Mouse (Mus musculus) large intestine, adult 2 months (tissue): Measurements from ENCODE around the gene Hecw2. TPM values are rescaled to one million over a fixed set of nuclear protein-coding genes. Genes with fewer than 3 reads are reported as not detected.

Experiments
- DNase-seq: peaks from one replicate; pipeline ENCODE4 v3.0.0-alpha.2; 2012; ENCODE audit warnings: low read depth, low spot score
- WGBS: fragments of 180-500 bp; shearing (Covaris S2); methylation state at CpG from one replicate; pipeline ENCODE4 v1.1.7; 2018; 5-methylcytosine and 5-hydroxymethylcytosine counted together
- polyA plus RNA-seq: library from polyadenylated mRNA; depleted of rRNA; stranded (reverse); fragments of >200 nt; gene quantifications from 2 replicates; pipeline ENCODE4 v1.2.3, GENCODE M21; 2012

Hecw2 gene
- polyA plus RNA-seq, 1 experiment, result 0.24 TPM

DNA sequence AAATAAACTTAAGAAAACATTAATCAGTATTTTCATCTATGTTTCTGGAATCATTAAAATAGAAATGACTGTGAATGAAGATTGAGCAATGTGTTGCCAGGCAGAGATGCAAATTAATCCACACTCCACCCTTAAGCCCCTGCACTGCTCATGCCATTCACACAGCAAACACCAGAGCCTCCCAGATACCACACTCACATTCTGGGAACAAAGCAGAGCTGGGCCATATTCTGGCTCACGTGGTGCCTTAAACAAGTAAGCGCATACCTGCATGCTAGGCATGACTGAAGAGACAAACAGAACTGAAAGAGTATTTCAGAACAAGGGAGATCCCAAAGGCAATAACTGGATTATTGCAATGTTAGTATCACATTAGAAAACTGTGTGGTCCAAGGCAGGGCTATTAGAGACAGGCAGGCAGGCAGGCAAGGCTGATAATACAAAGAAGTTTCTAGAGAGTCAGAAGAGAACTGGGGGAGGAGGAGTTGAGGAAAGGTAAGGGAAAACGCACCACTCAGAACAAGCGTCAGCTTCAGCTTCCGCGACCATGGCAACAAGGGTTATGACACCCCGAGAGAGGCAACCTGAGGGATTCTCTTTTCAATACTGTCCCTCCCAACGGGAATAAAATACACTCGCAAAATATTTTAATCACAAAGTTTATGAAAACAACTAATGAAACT, 75.2 kb downstream of the Hecw2 start:
- 59% methylated on average over 9 of the region's 9 CpGs for WGBS
- no peak for DNase-seq

DNA sequence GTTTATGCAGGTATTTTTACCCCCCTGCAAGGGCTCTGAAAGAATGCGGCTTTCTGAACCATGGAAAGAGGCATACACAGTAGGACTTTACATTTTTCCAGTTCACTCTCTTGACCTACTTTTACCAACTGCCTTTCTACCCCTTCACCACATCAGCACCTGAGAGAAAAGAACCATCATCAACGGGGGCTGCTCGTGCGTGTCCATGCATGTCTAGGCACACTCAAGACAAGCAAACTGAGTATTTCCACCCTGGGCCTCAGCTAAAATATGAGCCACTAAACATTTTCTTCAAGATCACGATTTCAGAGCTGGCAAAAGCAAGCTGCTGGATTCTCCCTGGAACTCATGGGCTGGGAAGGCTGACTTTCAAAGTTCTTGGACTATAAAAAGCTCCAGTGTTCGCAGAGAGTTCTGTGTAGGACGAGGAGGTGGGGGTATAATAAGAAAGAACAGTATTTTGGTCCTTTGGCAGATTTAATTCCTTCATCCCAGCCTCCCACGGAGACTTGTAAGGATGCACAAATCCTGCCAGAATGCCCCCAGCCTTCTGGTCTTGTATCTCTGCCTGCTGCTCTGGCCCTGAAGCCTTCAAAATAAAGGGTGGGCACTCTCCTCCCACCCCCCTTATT, 76.5 kb downstream of the Hecw2 start:
- WGBS, result 67% methylated on average over 8 of the region's 8 CpGs
- DNase-seq, result no peak

- WGBS, result 78% methylated on average over 8 of the region's 8 CpGs
Measured at GRCm38 (mm10) chr1:54110920-54111605, 83.9 kb downstream of the Hecw2 start.

DNA sequence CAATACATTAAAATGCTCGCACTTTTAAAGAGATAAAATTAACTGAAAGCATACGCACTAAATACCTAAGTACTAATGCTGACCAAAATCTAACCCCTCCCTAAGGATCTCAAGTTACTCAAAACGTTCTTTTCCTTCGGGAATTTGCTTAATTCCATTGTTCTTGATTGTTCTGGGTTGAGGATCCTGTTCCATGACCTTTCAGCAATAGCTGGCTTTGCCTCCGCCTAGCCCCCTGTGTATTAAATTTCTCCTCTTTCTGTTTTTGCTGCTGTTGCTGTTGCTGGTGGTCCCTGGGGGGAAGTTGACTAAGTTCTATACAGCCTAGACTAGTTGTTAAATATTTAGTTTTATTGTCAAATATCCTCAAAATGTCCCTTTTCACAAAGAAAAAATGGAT, 85.7 kb downstream of the Hecw2 start:
- 61% methylated on average over 5 of the region's 5 CpGs for WGBS

More at GRCm38 (mm10) chr1:54110920-54111605, 83.9 kb downstream of the Hecw2 start:
- DNase-seq, result no peak

GRCm38 (mm10) chr1:54106756-54107155, 88.2 kb downstream of the Hecw2 start:
- no peak for DNase-seq
- 85% methylated on average over 3 of the region's 3 CpGs for WGBS

More for the DNA sequence above, 85.7 kb downstream of the Hecw2 start:
- no peak for DNase-seq

DNA sequence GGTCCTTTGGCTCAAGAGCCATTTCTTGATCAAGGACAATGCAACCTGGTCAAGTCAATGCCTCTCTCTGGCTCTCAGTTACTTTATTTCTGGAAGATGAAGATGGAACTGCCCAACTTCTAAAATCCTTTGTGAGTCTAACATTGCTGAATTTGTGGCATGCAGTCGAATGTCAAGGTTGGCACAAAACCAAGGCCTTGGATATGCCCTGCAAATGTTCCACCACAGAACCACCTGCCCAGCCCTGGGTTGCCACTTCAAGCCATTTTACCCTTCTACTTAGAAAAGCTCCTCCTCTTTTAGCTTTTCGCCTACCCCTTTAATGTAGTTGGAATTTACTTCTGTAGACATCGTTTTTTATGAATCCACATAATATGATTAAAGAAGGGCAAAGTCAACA, 115.3 kb downstream of the Hecw2 start:
- 71% methylated on average over 3 of the region's 3 CpGs for WGBS
- DNase-seq, result no peak

DNA sequence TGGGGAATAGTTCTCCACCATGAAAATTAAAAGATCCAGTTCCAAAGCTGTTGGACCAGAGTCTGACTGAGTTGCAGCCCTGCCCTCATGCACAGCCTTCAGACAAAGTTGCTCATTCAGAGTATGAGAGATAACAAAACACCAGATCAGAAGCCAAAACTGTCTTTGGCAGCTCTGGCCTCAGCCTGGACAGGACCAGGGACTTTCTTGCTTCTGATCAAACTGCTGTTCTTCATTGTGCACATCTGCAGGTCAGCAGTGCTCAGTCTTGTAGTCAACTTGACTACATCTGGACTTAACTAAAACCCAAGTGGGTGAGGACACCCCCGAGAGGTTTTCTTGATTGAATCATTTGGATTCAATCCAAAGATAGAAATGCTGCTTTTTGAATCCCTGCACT, 120.5 kb downstream of the Hecw2 start:
- WGBS, result 50% methylated on average over 1 of the region's 1 CpGs

DNA sequence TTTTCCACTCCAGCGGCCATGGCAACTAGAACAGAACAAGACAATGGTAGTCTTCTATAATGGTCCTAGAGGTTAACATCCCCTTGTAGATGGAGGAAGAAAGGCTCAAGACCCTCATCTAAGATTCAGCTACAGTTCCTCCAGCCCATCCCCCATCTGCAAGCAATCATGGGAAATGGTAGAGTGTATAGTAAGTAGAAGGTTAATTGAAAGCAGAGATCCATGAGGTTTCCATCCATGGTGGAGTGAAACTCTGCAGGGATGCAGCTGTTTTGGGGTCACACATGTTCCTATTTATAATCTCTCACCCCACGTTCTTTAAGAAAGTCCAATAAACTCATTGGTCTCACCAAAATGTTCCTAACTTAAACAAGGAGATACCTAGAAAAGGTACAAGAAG, 124.8 kb downstream of the Hecw2 start:
- WGBS, result 88% methylated on average over 2 of the region's 2 CpGs
- no peak for DNase-seq

More for the DNA sequence above, 120.5 kb downstream of the Hecw2 start:
- DNase-seq, result no peak

DNA sequence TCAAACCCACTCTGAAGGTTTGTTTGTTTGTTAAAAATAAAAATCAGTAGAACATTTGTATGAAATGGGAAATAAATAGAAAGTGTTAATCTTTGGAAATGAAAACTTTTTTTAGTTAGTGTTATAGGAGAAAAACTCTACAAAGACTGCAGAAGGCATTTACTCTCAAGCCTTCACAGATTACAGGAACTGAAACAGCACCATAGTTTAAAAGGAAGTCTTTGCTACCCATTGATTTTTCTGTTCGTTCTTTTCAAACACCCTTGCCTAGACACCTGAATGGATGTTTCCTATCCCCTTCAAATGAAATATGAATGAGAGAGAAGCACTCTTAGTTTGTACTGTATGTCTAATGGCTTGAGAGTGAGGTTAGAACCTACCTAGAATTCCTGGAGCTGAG, 126.7 kb downstream of the Hecw2 start:
- no peak for DNase-seq
- 64% methylated on average over 1 of the region's 1 CpGs for WGBS

GRCm38 (mm10) chr1:54065434-54065833, 129.5 kb downstream of the Hecw2 start:
- WGBS, result 52% methylated on average over 1 of the region's 1 CpGs
- no peak for DNase-seq

GRCm38 (mm10) chr1:54061078-54061477, 133.9 kb downstream of the Hecw2 start:
- no peak for DNase-seq
- WGBS, result 87% methylated on average over 2 of the region's 2 CpGs

GRCm38 (mm10) chr1:54059731-54060130, 135.2 kb downstream of the Hecw2 start:
- 54% methylated on average over 1 of the region's 1 CpGs for WGBS
- DNase-seq, result no peak

DNA sequence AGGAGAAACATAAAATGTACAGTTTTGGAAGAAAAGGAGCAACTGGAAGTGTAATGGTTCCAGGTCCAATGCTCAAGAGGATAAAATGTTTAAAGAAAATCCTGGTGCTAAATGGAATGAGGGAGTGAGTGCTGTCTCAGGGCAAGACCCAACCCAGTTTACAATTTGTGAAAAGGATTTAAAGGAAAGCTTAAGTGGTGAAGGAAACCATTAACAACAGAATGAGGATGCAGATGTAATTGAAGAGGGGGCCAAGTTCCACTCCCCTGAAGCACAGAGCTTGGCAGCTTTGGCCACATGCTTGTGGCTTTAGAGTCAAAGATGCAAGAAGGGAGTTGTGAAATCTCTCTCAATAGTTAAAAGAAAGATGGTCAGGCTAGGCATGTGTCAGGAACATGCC, 142.2 kb downstream of the Hecw2 start:
- DNase-seq, result no peak

GRCm38 (mm10) chr1:54046923-54047322, 148.0 kb downstream of the Hecw2 start:
- 43% methylated on average over 1 of the region's 1 CpGs for WGBS
- DNase-seq, result no peak

GRCm38 (mm10) chr1:54039062-54039461, 155.9 kb downstream of the Hecw2 start:
- WGBS, result 32% methylated on average over 2 of the region's 2 CpGs
- DNase-seq, result no peak

DNA sequence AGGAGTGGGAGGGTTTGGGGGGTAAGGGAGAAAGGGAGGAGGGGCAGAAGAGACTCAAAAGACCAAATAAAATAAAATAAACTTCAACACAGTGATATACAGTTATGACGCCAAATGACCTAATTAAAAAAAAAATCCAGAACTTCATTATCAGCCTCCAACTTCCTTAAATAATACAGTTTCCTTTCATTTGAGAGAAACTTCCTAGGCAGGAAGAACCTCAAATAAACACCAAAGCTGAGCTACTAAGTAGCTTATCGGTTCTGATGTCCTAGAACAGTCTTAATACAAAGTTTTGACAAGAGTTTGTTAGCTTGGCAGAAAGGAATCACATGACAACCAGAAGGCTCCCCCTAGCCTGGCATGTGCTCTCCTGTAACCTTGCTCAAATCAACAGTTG, 177.3 kb downstream of the Hecw2 start:
- WGBS, result 56% methylated on average over 2 of the region's 2 CpGs
- no peak for DNase-seq

GRCm38 (mm10) chr1:54015739-54016138, 179.2 kb downstream of the Hecw2 start:
- WGBS, result 78% methylated on average over 4 of the region's 4 CpGs

GRCm38 (mm10) chr1:54012414-54012813, 182.6 kb downstream of the Hecw2 start:
- no peak for DNase-seq
- WGBS, result 58% methylated on average over 3 of the region's 3 CpGs

More at GRCm38 (mm10) chr1:54015739-54016138, 179.2 kb downstream of the Hecw2 start:
- DNase-seq, result no peak

GRCm38 (mm10) chr1:54009418-54010064, 185.4 kb downstream of the Hecw2 start:
- WGBS, result 87% methylated on average over 6 of the region's 6 CpGs
- no peak for DNase-seq

DNA sequence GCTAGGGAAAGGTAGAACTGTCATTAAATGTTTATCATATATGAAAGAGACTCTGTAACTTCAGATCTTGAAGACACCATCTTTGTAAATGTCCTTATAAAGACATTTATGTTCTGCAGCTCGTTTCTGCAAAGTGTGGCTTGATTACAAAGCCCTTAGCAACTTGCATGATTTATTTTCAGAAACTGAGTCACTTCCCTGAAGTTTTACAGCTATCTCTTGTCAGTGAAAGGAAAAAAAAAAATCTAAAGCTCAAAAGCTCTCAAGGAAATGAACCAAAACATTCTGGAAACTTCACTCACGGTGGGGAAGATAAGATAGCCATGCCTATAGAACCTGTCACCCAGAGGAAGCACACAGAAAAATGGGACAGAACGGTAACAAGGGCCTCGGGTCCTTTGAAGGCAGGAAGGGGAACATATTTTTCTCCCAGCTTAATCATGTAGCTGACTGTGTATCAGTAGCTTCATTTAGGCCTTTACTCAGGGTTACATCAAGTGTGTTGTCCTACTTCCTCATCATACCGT, 189.0 kb downstream of the Hecw2 start:
- WGBS, result 57% methylated on average over 5 of the region's 5 CpGs
- no peak for DNase-seq
